Mouse (Mus musculus): Measurements from ENCODE around the gene Ubash3b. TPM values are rescaled to one million over a fixed set of nuclear protein-coding genes. Genes with fewer than 3 reads are reported as not detected.

Gene Ubash3b
- polyA plus RNA-seq, 1 experiment from 2014 or later = 12.1 TPM

DNA sequence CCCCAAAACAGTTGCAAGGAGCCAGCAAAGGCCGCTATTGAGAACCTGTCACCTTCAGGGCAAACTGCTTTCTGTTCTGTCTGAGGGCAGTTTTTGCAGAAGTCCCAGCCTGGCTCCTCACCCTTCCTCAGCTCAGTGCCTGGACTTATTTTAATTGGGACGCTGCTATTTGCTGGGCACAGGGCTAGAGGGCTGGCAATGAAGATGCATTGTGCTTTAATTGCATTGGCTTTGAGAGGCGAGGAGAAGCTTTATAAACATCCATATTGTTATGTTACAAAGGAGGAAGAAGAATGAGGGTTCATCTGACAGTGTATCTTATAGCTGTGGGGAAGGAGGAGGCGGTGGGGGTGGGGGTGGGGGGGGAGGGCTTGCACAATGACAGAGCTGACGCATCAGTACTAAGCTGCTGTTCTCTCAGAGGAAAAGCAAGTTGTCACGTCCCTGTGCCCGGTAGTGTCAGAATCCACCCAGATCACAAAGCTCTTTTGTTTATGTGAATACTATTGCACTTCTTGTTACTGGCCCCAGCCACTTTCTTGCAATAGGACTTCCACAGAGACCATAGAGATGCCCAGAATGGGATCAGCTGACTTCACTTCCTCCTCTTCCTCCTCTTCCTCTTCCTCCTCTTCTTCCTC, 841 bp downstream of the Ubash3b start:
- Histone ChIP-seq H3K27ac (no peak overlapping the region), H3K9ac (replicated peaks) (no peak overlapping the region), H3K9me3 (no peaks in the 10 kb centered on the region), H3K4me3 (replicated peaks) (no peak overlapping the region), H3K36me3 (no peaks in the 10 kb centered on the region), H3K4me1 (replicated peaks) (peaks cover 27% of the 10 kb centered on the region), H3K27me3 (peaks cover 17% of the 10 kb centered on the region), H3K4me2 (replicated peaks) (no peak overlapping the region)
- no peak for ATAC-seq
- WGBS = 17% methylated on average over 7 of the region's 7 CpGs

DNA sequence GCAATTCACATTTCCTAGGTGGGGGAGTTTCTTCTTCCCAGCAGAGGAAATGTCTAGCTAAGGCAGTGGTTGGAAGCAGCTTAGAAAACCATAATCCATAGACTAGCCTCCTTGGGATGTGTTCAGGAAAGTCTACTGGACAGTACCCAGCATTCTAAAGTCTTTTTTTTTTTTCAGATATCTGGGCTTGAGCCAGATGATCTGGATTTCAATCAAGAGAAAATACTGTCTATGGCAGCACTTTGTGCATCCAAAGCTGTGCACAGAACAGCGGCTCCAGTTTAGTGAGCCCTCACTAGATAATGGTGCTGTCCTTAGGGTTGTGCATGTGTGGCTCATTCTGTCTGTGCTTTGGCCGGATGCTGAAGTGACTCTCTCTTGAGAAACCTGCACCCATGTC, 2.3 kb downstream of the Ubash3b start:
- H3K4me2 ChIP-seq (replicated peaks) = no peak overlapping the region
- no peak overlapping the region for H3K9ac ChIP-seq (replicated peaks)
- ATAC-seq = no peak
- no peaks in the 10 kb centered on the region for H3K9me3 ChIP-seq
- H3K36me3 ChIP-seq = no peaks in the 10 kb centered on the region
- H3K4me3 ChIP-seq (replicated peaks) = no peak overlapping the region
- H3K27ac ChIP-seq = no peak overlapping the region
- 82% methylated on average over 2 of the region's 2 CpGs for WGBS
- peaks cover 30% of the 10 kb centered on the region for H3K4me1 ChIP-seq (replicated peaks)
- H3K27me3 ChIP-seq = peaks cover 23% of the 10 kb centered on the region

DNA sequence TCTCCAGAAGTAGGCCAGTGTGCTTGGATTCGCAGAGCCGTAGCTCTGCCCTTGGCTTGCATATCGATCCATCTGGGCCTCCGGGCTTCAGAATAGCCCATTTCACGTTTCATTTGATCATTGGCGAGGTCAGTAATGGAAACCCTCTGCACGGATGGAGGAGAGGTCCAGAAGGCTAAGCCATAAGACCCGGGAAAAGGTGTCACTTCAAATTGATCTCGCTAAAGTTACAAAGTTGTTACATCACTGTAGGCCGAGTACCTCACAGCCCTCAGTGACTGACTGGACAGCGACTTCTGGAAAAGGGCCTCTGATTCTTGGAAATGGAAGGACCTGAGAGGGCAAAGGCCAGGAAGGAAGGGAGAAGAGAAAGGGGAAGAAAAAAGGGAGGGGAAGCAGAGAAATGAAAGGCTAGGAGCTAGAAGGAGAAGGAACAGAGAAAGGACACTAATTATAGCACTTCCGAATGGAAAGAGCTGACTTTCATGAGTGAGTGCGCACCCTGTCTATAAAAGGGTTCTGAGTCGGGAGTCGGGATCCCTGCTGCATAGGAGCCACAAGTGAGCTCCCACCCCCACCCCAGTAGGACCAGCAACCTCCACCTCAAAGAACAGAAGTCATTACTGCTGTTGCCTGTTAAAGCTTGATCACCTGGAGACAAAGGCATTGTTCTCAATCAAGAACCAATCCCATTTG, 3.5 kb downstream of the Ubash3b start:
- peaks cover 23% of the 10 kb centered on the region for H3K27me3 ChIP-seq
- peak overlapping the region; percentile 84 for H3K9ac ChIP-seq (replicated peaks)
- peak overlapping the region; percentile 63 for H3K4me2 ChIP-seq (replicated peaks)
- WGBS = 19% methylated on average over 15 of the region's 15 CpGs
- H3K4me3 ChIP-seq (replicated peaks) = peak overlapping the region; percentile 65
- peak overlapping the region; percentile 90; the same call in 1 of the 2 replicates for H3K27ac ChIP-seq
- no peaks in the 10 kb centered on the region for H3K36me3 ChIP-seq
- H3K4me1 ChIP-seq (replicated peaks) = peaks cover 30% of the 10 kb centered on the region
- ATAC-seq = no peak; the same call in 1 of the 2 replicates
- no peaks in the 10 kb centered on the region for H3K9me3 ChIP-seq

DNA sequence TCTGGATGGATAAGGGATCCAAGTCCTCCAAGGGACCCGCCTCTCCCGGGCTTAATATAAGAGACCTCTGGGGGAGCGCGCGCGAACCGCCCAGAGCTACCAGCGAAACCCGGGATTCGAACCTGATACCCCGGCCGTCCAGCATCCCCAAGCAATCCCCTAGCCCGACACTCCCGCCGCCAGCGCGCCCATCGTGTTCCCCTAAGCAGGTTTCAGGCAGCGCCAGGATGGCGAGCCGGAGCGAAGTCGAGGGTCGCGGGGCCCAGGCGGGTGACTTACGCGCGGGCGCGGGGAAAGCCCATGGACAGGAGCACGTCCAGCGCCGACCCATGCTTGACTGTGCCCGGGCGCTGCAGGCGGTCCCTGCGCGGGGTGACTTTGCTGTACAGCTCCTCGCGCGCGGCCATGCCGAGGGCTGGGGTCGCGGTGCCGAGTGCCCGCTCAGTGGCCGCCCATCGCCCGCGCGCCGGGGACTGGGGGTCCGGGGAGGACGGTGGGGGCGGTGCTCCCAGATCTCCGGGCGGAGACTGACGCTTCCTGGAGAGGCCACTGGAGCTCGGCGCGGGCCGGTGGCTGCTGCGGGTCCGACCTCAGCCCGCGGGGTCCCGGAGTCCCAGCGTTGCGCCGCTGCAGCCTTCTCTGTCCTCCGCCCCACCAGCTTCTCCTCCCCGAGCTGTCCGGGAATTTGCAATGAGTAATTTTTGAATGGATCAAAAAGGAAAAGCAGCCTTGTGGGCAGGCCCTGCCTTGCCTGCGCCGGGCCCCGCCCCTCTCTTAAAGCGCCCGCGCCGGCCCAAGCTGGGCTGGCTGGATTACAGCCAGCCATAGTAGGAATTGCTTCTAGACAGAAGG, 4.3 kb downstream of the Ubash3b start:
- Histone ChIP-seq H3K9me3 (no peaks in the 10 kb centered on the region), H3K9ac (replicated peaks) (peak overlapping the region; percentile 84), H3K27me3 (peaks cover 23% of the 10 kb centered on the region), H3K4me2 (replicated peaks) (peak overlapping the region; percentile 63), H3K4me1 (replicated peaks) (peaks cover 30% of the 10 kb centered on the region), H3K4me3 (replicated peaks) (peak overlapping the region; percentile 65), H3K36me3 (no peaks in the 10 kb centered on the region), H3K27ac (peak overlapping the region; percentile 90)
- ATAC-seq = peak; percentile 92
- under 1% methylated on average over 81 of the region's 82 CpGs for WGBS

DNA sequence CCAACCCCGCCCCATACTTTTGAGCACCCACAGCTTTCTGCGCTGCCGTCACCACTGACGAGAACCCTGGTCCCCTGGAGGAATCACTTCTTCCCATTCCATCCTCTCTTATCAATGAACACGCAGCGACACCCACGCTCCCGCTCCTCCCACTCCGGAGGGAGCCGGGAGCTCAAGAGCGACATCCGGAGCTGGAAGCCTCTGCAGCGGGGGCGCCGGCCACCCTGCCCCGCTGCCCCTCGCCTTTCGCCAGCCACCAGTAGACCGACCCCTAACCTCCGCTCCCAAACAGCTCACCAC, 4.8 kb downstream of the Ubash3b start:
- WGBS = under 1% methylated on average over 20 of the region's 20 CpGs
- H3K9ac ChIP-seq (replicated peaks) = peak overlapping the region; percentile 84
- ATAC-seq = peak; percentile 11
- H3K9me3 ChIP-seq = no peaks in the 10 kb centered on the region
- H3K4me1 ChIP-seq (replicated peaks) = peaks cover 32% of the 10 kb centered on the region
- H3K27ac ChIP-seq = 0 out of 2 replicates have a peak overlapping the region, but pooled peaks have one; percentile 90
- peak overlapping the region; percentile 63 for H3K4me2 ChIP-seq (replicated peaks)
- H3K4me3 ChIP-seq (replicated peaks) = peak overlapping the region; percentile 65
- H3K27me3 ChIP-seq = peaks cover 23% of the 10 kb centered on the region
- no peaks in the 10 kb centered on the region for H3K36me3 ChIP-seq

DNA sequence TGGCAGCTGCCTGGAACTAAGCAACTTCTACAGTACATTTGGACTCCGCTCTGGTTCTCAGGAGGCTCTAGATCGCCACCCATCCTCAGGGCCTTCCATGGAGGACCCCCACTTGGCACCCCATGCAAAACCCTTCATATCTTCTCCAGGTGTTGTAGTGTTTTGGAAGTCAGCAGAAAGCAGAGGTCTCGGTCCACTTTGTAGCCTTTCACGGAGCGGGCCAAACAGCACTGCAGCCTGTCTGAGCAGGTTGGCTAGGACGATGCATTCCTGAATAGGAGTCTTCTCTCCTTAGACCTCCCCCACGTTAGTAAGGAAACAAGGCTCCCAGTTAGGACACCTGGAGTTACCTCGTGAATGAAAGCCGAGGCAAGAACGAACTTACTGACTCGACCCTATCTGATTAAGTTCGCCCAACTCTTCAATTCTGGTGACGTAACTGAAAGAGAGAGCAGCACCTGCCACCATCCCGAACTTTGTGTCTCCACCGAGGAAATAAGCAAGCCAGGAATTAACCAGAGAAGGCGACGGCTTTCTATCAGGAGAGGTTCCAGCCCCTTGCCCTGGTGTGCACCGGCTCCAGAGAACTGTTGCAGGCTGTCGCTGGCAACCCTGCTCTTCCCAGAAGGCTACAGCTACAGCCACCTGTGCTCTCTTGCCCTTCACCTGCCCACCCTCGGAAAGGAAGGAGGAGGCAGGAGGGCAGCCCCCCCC, 5.3 kb downstream of the Ubash3b start:
- Histone ChIP-seq H3K4me1 (replicated peaks) (peaks cover 36% of the 10 kb centered on the region), H3K27ac (no peak overlapping the region), H3K9me3 (no peaks in the 10 kb centered on the region), H3K9ac (replicated peaks) (peak overlapping the region; percentile 84), H3K27me3 (peaks cover 23% of the 10 kb centered on the region), H3K36me3 (no peaks in the 10 kb centered on the region), H3K4me3 (replicated peaks) (peak overlapping the region; percentile 65), H3K4me2 (replicated peaks) (peak overlapping the region; percentile 63)
- peak; percentile 22; the same call in 1 of the 2 replicates for ATAC-seq
- WGBS = 17% methylated on average over 20 of the region's 20 CpGs

DNA sequence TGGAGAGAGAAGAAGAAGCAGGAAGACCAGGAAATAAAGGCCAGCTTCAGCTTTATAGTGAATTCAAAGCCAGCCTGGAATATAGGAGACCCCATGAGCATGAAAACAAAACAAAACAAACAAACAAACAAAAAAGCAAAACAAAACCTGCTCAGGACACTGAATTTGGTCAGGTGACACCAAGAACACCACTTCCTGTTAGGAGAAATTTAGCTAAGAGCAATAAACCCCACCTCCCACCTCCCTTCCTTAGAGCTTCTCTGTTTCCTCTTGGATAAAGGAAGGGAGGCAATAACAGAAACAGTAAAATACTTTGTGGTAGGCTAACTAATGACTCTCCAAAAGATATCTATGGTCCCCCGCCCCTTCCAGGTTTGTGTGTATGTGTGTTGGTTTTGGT, 7.5 kb downstream of the Ubash3b start:
- peaks cover 16% of the 10 kb centered on the region for H3K27me3 ChIP-seq
- WGBS = 96% methylated on average over 1 of the region's 1 CpGs
- no peak overlapping the region for H3K4me2 ChIP-seq (replicated peaks)
- H3K27ac ChIP-seq = no peak overlapping the region
- H3K4me3 ChIP-seq (replicated peaks) = no peak overlapping the region
- H3K9ac ChIP-seq (replicated peaks) = no peak overlapping the region
- no peaks in the 10 kb centered on the region for H3K9me3 ChIP-seq
- no peak for ATAC-seq
- H3K4me1 ChIP-seq (replicated peaks) = peaks cover 34% of the 10 kb centered on the region
- H3K36me3 ChIP-seq = no peaks in the 10 kb centered on the region

DNA sequence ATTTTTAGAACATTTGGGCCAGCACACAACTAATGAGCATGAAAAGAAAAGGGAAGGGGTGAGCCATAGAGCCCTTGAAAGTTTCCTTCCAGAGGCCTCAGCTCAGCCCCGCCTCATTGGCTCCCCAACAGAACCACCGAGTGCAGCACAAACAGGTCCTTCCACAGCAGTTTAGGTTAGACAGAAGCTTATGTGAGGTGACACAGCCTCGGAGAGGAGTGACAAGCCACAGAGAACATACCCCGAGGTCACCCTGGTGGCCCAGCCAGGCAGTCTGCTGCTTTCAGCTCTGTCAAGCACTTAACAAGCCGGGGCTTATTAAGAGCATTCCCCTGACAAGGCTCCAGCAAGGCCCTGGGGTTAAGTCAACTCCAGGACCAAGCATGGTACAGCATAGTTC, 8.4 kb downstream of the Ubash3b start:
- no peaks in the 10 kb centered on the region for H3K36me3 ChIP-seq
- H3K27me3 ChIP-seq = peaks cover 11% of the 10 kb centered on the region
- no peaks in the 10 kb centered on the region for H3K9me3 ChIP-seq
- H3K4me3 ChIP-seq (replicated peaks) = no peak overlapping the region
- H3K9ac ChIP-seq (replicated peaks) = no peak overlapping the region
- no peak overlapping the region for H3K27ac ChIP-seq
- ATAC-seq = no peak
- WGBS = 59% methylated on average over 5 of the region's 5 CpGs
- peaks cover 34% of the 10 kb centered on the region for H3K4me1 ChIP-seq (replicated peaks)
- H3K4me2 ChIP-seq (replicated peaks) = no peak overlapping the region

DNA sequence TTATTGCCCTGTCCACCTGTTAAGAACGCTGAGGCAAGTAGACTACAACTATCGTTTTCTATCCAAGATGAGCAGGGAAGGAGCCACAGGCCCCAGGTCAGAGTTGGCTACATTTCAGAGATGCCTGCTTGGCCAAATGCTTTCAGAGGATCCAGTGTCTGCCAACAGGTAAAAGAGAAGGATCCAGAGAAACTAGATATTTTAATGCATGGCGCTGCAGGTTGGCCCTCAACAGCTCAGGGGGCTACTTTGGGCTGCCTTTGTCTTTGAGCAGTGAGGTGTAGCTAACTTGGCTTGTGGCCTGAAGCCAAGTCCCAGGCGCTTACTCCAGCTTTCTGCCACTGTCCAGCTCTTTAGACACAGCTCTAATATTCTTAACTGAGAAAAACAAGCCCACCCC, 10.0 kb downstream of the Ubash3b start:
- H3K27ac ChIP-seq = no peak overlapping the region
- H3K27me3 ChIP-seq = peaks cover 11% of the 10 kb centered on the region
- no peaks in the 10 kb centered on the region for H3K36me3 ChIP-seq
- H3K4me3 ChIP-seq (replicated peaks) = no peak overlapping the region
- ATAC-seq = no peak
- no peak overlapping the region for H3K9ac ChIP-seq (replicated peaks)
- 65% methylated on average over 4 of the region's 4 CpGs for WGBS
- no peaks in the 10 kb centered on the region for H3K9me3 ChIP-seq
- H3K4me2 ChIP-seq (replicated peaks) = no peak overlapping the region
- peaks cover 42% of the 10 kb centered on the region for H3K4me1 ChIP-seq (replicated peaks)

DNA sequence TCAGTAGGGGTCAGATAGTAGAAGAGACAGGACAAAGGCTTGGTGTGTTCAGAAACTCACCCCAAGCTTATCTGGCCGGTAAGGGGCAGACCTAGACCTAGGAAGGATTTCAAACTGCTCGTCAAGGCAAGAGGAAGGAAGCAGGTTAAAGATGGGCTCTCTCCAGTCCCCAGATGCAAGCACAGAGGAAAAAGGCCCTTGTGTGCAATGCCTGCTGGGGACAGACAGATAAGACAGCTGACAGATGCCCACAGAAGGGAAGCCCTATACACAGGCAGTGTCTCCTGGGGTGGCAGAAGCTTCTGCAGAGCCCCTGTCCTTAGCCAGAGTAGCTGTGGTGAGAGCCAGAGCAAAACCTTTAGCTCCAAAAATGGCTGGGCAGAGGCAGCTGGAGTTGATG, 11.6 kb downstream of the Ubash3b start:
- Histone ChIP-seq H3K9me3 (no peaks in the 10 kb centered on the region), H3K36me3 (no peaks in the 10 kb centered on the region), H3K4me2 (replicated peaks) (no peak overlapping the region), H3K4me1 (replicated peaks) (peaks cover 31% of the 10 kb centered on the region), H3K27ac (no peak overlapping the region), H3K9ac (replicated peaks) (no peak overlapping the region), H3K4me3 (replicated peaks) (no peak overlapping the region), H3K27me3 (no peaks in the 10 kb centered on the region)
- 82% methylated on average over 2 of the region's 2 CpGs for WGBS
- no peak for ATAC-seq

DNA sequence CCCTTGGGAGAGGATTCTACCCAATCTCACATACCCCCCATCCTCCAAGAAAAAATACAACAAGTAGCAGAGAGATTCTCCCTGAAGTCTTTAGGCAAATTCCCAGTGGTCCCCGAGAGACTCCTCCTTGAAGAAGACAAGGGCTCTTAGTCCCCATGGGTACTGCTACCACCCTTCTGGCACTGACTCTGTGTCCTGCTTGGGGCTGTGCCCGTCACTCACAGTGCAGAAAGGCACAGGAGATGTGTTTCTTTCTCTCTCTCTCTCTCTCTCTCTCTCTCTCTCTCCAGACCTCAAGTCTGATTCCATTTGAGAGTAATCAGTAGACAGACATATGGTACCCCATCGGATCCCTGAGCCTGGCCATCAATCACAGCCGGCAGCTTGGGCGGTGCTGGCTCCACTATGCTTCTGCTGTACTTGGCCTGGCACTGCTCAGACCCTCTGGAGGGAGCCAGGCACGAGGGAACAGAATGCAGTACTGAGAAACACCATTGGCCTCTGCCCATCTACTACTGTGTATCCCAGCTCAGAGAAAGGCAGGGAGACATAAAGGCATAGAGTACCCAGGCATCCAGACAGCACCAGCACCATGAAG, 12.3 kb downstream of the Ubash3b start:
- Histone ChIP-seq H3K4me1 (replicated peaks) (peaks cover 31% of the 10 kb centered on the region), H3K27ac (no peak overlapping the region), H3K36me3 (no peaks in the 10 kb centered on the region), H3K9me3 (no peaks in the 10 kb centered on the region), H3K9ac (replicated peaks) (no peak overlapping the region), H3K27me3 (no peaks in the 10 kb centered on the region), H3K4me3 (replicated peaks) (no peak overlapping the region), H3K4me2 (replicated peaks) (no peak overlapping the region)
- 0 out of 2 replicates have a peak, but pooled peaks have one; percentile 28 for ATAC-seq
- 78% methylated on average over 6 of the region's 6 CpGs for WGBS
